Mouse (Mus musculus) liver, postnatal 0 days (tissue): ENCODE data around the gene Cyp2c23.

Experiments
- CTCF ChIP-seq: sonication (generic); IDR thresholded peaks from 2 replicates; pipeline ENCODE4 v1.5.1; 2016; ENCODE audit warnings: antibody characterized with exemption, low read depth
- EP300 ChIP-seq: IDR thresholded peaks from 2 replicates; pipeline ENCODE4 v1.6.1; 2016; ENCODE audit warnings: antibody characterized with exemption, low read depth, mild to moderate bottlenecking

DNA sequence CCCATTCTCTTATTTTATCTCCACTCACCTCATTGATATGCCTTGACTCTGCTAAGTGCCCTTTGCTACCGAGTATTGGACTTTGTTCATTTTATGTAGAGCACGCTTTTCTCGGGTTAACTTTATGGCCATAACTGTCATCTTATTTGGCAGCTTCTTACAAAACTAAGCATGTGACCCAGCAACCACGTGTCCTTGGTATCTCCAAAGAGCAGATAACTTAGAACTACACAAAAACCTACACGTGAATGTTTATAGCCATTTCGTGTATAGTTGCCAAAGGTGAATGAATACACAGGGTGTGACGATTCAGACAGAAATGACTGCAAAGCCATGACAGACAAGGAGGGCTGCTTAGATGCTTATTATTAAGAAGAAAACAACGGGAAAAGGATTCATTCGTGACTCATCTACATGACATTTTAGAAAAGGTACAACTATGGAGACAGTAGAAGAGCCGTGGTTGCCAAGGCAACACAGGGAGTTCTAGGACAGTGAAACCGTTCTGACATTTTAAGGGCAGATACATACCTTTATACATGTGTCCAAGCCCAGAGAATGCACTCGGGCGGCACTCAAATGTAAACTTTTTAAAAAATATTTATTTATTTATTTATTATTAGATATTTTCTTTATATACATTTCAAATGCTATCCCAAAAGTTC, 4.0 kb downstream of the Cyp2c23 start:
- TF ChIP-seq CTCF, result no peak
- no peak for TF ChIP-seq EP300
